Mouse (Mus musculus): ENCODE results near the gene Bmp4. TPM values are rescaled to one million over a fixed set of nuclear protein-coding genes. Genes with fewer than 3 reads are reported as not detected.

Gene Bmp4
- total and polyA plus RNA-seq, 2 experiments, result 1.8 to 5.2 TPM

- H3K36me3 ChIP-seq (ENCODE audit: control insufficient read depth, insufficient read depth, low read length), result no peaks in the 10 kb centered on the region
- no peaks in the 10 kb centered on the region for H3K27me3 ChIP-seq (ENCODE audit: control insufficient read depth, insufficient read depth, low read length)
- TF ChIP-seq CTCF (IDR thresholded peaks at IDR 0.05; ENCODE audit: low read depth, low read length) (peak; percentile 41), POLR2A (IDR thresholded peaks at IDR 0.05; ENCODE audit: extremely low read depth, insufficient read depth, low read length) (no peak)
- H3K27ac ChIP-seq (replicated peaks; ENCODE audit: insufficient read depth, low read depth, low read length), result no peak overlapping the region
- no peak overlapping the region for H3K4me3 ChIP-seq (ENCODE audit: insufficient read depth, low read depth, low read length)
- peak; percentile 17 for DNase-seq (ENCODE audit: extremely low read depth, low read depth, low spot score)
- WGBS, result 30% methylated on average over 10 of the region's 10 CpGs
- H3K79me2 ChIP-seq (ENCODE audit: control insufficient read depth, insufficient read depth, low read length), result no peaks in the 10 kb centered on the region
- H3K9ac ChIP-seq (ENCODE audit: low read depth, low read length), result no peak overlapping the region
- no peaks in the 10 kb centered on the region for H3K4me1 ChIP-seq (ENCODE audit: control insufficient read depth, insufficient read depth, low read length)
Observed at GRCm38 (mm10) chr14:46363209-46363608, 27.3 kb downstream of the Bmp4 start.

GRCm38 (mm10) chr14:46357696-46358095 is 32.8 kb downstream of the Bmp4 start:
- H3K4me1 ChIP-seq (ENCODE audit: control insufficient read depth, insufficient read depth, low read length), result no peaks in the 10 kb centered on the region
- H3K27me3 ChIP-seq (ENCODE audit: control insufficient read depth, insufficient read depth, low read length), result no peaks in the 10 kb centered on the region
- no peak overlapping the region for H3K27ac ChIP-seq (replicated peaks; ENCODE audit: insufficient read depth, low read depth, low read length)
- H3K79me2 ChIP-seq (ENCODE audit: control insufficient read depth, insufficient read depth, low read length), result no peaks in the 10 kb centered on the region
- no peak overlapping the region for H3K9ac ChIP-seq (ENCODE audit: low read depth, low read length)
- DNase-seq (ENCODE audit: extremely low read depth, low read depth, low spot score), result no peak
- H3K36me3 ChIP-seq (ENCODE audit: control insufficient read depth, insufficient read depth, low read length), result no peaks in the 10 kb centered on the region
- WGBS, result 86% methylated on average over 8 of the region's 8 CpGs
- H3K4me3 ChIP-seq (ENCODE audit: insufficient read depth, low read depth, low read length), result no peak overlapping the region
- no peak for TF ChIP-seq POLR2A (IDR thresholded peaks at IDR 0.05; ENCODE audit: extremely low read depth, insufficient read depth, low read length)
- no peak for TF ChIP-seq CTCF (IDR thresholded peaks at IDR 0.05; ENCODE audit: low read depth, low read length)

GRCm38 (mm10) chr14:46357286-46357685 is 33.2 kb downstream of the Bmp4 start:
- no peaks in the 10 kb centered on the region for H3K36me3 ChIP-seq (ENCODE audit: control insufficient read depth, insufficient read depth, low read length)
- WGBS, result 88% methylated on average over 7 of the region's 7 CpGs
- H3K4me1 ChIP-seq (ENCODE audit: control insufficient read depth, insufficient read depth, low read length), result no peaks in the 10 kb centered on the region
- TF ChIP-seq CTCF (IDR thresholded peaks at IDR 0.05; ENCODE audit: low read depth, low read length), result no peak
- TF ChIP-seq POLR2A (IDR thresholded peaks at IDR 0.05; ENCODE audit: extremely low read depth, insufficient read depth, low read length), result no peak
- no peak overlapping the region for H3K27ac ChIP-seq (replicated peaks; ENCODE audit: insufficient read depth, low read depth, low read length)
- H3K27me3 ChIP-seq (ENCODE audit: control insufficient read depth, insufficient read depth, low read length), result no peaks in the 10 kb centered on the region
- H3K9ac ChIP-seq (ENCODE audit: low read depth, low read length), result no peak overlapping the region
- no peak for DNase-seq (ENCODE audit: extremely low read depth, low read depth, low spot score)
- no peak overlapping the region for H3K4me3 ChIP-seq (ENCODE audit: insufficient read depth, low read depth, low read length)
- H3K79me2 ChIP-seq (ENCODE audit: control insufficient read depth, insufficient read depth, low read length), result no peaks in the 10 kb centered on the region

GRCm38 (mm10) chr14:46344750-46345149 is 45.7 kb downstream of the Bmp4 start:
- H3K4me3 ChIP-seq (ENCODE audit: insufficient read depth, low read depth, low read length), result no peak overlapping the region

GRCm38 (mm10) chr14:46338801-46339200 is 51.7 kb downstream of the Bmp4 start:
- H3K27me3 ChIP-seq (ENCODE audit: control insufficient read depth, insufficient read depth, low read length), result no peaks in the 10 kb centered on the region
- no peak for DNase-seq (ENCODE audit: extremely low read depth, low read depth, low spot score)
- no peak overlapping the region for H3K9ac ChIP-seq (ENCODE audit: low read depth, low read length)
- no peak overlapping the region for H3K27ac ChIP-seq (replicated peaks; ENCODE audit: insufficient read depth, low read depth, low read length)
- H3K36me3 ChIP-seq (ENCODE audit: control insufficient read depth, insufficient read depth, low read length), result no peaks in the 10 kb centered on the region
- no peak overlapping the region for H3K4me3 ChIP-seq (ENCODE audit: insufficient read depth, low read depth, low read length)
- 67% methylated on average over 11 of the region's 11 CpGs for WGBS
- H3K4me1 ChIP-seq (ENCODE audit: control insufficient read depth, insufficient read depth, low read length), result no peaks in the 10 kb centered on the region
- H3K79me2 ChIP-seq (ENCODE audit: control insufficient read depth, insufficient read depth, low read length), result no peaks in the 10 kb centered on the region
- no peak for TF ChIP-seq CTCF (IDR thresholded peaks at IDR 0.05; ENCODE audit: low read depth, low read length)

More at GRCm38 (mm10) chr14:46344750-46345149, 45.7 kb downstream of the Bmp4 start:
- no peaks in the 10 kb centered on the region for H3K4me1 ChIP-seq (ENCODE audit: control insufficient read depth, insufficient read depth, low read length)
- H3K27me3 ChIP-seq (ENCODE audit: control insufficient read depth, insufficient read depth, low read length), result no peaks in the 10 kb centered on the region
- TF ChIP-seq CTCF (IDR thresholded peaks at IDR 0.05; ENCODE audit: low read depth, low read length) (no peak), POLR2A (IDR thresholded peaks at IDR 0.05; ENCODE audit: extremely low read depth, insufficient read depth, low read length) (no peak)
- no peaks in the 10 kb centered on the region for H3K36me3 ChIP-seq (ENCODE audit: control insufficient read depth, insufficient read depth, low read length)
- no peaks in the 10 kb centered on the region for H3K79me2 ChIP-seq (ENCODE audit: control insufficient read depth, insufficient read depth, low read length)
- DNase-seq (ENCODE audit: extremely low read depth, low read depth, low spot score), result no peak
- H3K9ac ChIP-seq (ENCODE audit: low read depth, low read length), result no peak overlapping the region
- no peak overlapping the region for H3K27ac ChIP-seq (replicated peaks; ENCODE audit: insufficient read depth, low read depth, low read length)

Other genes starting within 250 kb of the Bmp4 start
- not detected in 2 replicates for gene Gm15217, start 11.3 kb downstream of the Bmp4 start, total RNA-seq (2014; rRNA removed)
- gene Gm15217, start 11.3 kb downstream of the Bmp4 start, polyA plus RNA-seq (2012; rRNA removed), result not detected in 2 replicates

Data from liver, adult 2 months (tissue).